Mouse (Mus musculus): ENCODE measurements around the gene Ccdc73. TPM values are rescaled to one million over a fixed set of nuclear protein-coding genes. Genes with fewer than 3 reads are reported as not detected.

Ccdc73 gene
- polyA plus RNA-seq, 2 experiments = 4.5 to 7.1 TPM

GRCm38 (mm10) chr2:105055529-105055928, 187.9 kb downstream of the Ccdc73 start:
- H3K9me3 ChIP-seq (ENCODE audit: control insufficient read depth, low read length) = no peaks in the 10 kb centered on the region
- H3K9ac ChIP-seq (ENCODE audit: low read depth, low read length, severe bottlenecking) = no peak overlapping the region
- ATAC-seq (ENCODE audit: low FRiP score, low read depth) (no peak), DNase-seq (ENCODE audit: low spot score) (no peak)
- H3K4me1 ChIP-seq (ENCODE audit: control insufficient read depth, insufficient read depth, low read length) = no peaks in the 10 kb centered on the region
- no peak overlapping the region for H3K4me3 ChIP-seq (replicated peaks; ENCODE audit: low read length)
- no peak overlapping the region for H3K27ac ChIP-seq (replicated peaks; ENCODE audit: low read depth, low read length)
- 75% methylated on average over 1 of the region's 1 CpGs for WGBS
- no peak overlapping the region for H3K4me2 ChIP-seq (replicated peaks; ENCODE audit: low read depth, low read length, severe bottlenecking)
- no peaks in the 10 kb centered on the region for H3K27me3 ChIP-seq (ENCODE audit: control insufficient read depth, insufficient read depth, low read length)
- H3K36me3 ChIP-seq (ENCODE audit: control insufficient read depth, insufficient read depth, low read length) = no peaks in the 10 kb centered on the region
- TF ChIP-seq POLR2A (IDR thresholded peaks at IDR 0.05; ENCODE audit: borderline replicate concordance, extremely low read depth, insufficient read depth, insufficient read length) = no peak

- no peak for TF ChIP-seq POLR2A (IDR thresholded peaks at IDR 0.05; ENCODE audit: borderline replicate concordance, extremely low read depth, insufficient read depth, insufficient read length)
- WGBS = 75% methylated on average over 7 of the region's 7 CpGs
- no peaks in the 10 kb centered on the region for H3K4me1 ChIP-seq (ENCODE audit: control insufficient read depth, insufficient read depth, low read length)
- DNase-seq (ENCODE audit: low spot score) = no peak
- no peaks in the 10 kb centered on the region for H3K27me3 ChIP-seq (ENCODE audit: control insufficient read depth, insufficient read depth, low read length)
- no peak for ATAC-seq (ENCODE audit: low FRiP score, low read depth)
- H3K4me2 ChIP-seq (replicated peaks; ENCODE audit: low read depth, low read length, severe bottlenecking) = no peak overlapping the region
- no peak overlapping the region for H3K9ac ChIP-seq (ENCODE audit: low read depth, low read length, severe bottlenecking)
- no peaks in the 10 kb centered on the region for H3K9me3 ChIP-seq (ENCODE audit: control insufficient read depth, low read length)
- H3K36me3 ChIP-seq (ENCODE audit: control insufficient read depth, insufficient read depth, low read length) = no peaks in the 10 kb centered on the region
- no peak overlapping the region for H3K4me3 ChIP-seq (replicated peaks; ENCODE audit: low read length)
- H3K27ac ChIP-seq (replicated peaks; ENCODE audit: low read depth, low read length) = no peak overlapping the region
Measured at GRCm38 (mm10) chr2:105058577-105059116, 191.0 kb downstream of the Ccdc73 start.

- Histone ChIP-seq H3K4me3 (replicated peaks; ENCODE audit: low read length) (no peak overlapping the region), H3K4me2 (replicated peaks; ENCODE audit: low read depth, low read length, severe bottlenecking) (no peak overlapping the region), H3K4me1 (ENCODE audit: control insufficient read depth, insufficient read depth, low read length) (no peaks in the 10 kb centered on the region), H3K9me3 (ENCODE audit: control insufficient read depth, low read length) (no peaks in the 10 kb centered on the region), H3K36me3 (ENCODE audit: control insufficient read depth, insufficient read depth, low read length) (no peaks in the 10 kb centered on the region), H3K27me3 (ENCODE audit: control insufficient read depth, insufficient read depth, low read length) (no peaks in the 10 kb centered on the region), H3K9ac (ENCODE audit: low read depth, low read length, severe bottlenecking) (no peak overlapping the region), H3K27ac (replicated peaks; ENCODE audit: low read depth, low read length) (no peak overlapping the region)
- WGBS = 47% methylated on average over 7 of the region's 7 CpGs
- TF ChIP-seq POLR2A (IDR thresholded peaks at IDR 0.05; ENCODE audit: borderline replicate concordance, extremely low read depth, insufficient read depth, insufficient read length) = no peak
- ATAC-seq (ENCODE audit: low FRiP score, low read depth) = no peak
- no peak for DNase-seq (ENCODE audit: low spot score)
Measured at GRCm38 (mm10) chr2:105062741-105063372, 195.3 kb downstream of the Ccdc73 start.

Other genes starting within 250 kb of the Ccdc73 start
- 16.7 and 22.5 TPM in 2 replicates for gene Tcp11l1, start 155.6 kb upstream of the Ccdc73 start, polyA plus RNA-seq (2012; rRNA removed)
- gene Tcp11l1, start 155.6 kb upstream of the Ccdc73 start, polyA plus RNA-seq (2014; fragmentation: Nextera tagmentation; extraction: Ambion mirVana) = 47.6 and 50.8 TPM in 2 replicates
- not detected in 2 replicates for gene Pin1rt1, start 151.4 kb upstream of the Ccdc73 start, polyA plus RNA-seq (2012; rRNA removed)
- 0.32 TPM in 1 of 2 replicates, not detected in the other for gene Pin1rt1, start 151.4 kb upstream of the Ccdc73 start, polyA plus RNA-seq (2014; fragmentation: Nextera tagmentation; extraction: Ambion mirVana)
- 3.8 and 4.8 TPM in 2 replicates for gene Depdc7, start 124.9 kb upstream of the Ccdc73 start, polyA plus RNA-seq (2012; rRNA removed)
- 5.8 and 6.7 TPM in 2 replicates for gene Depdc7, start 124.9 kb upstream of the Ccdc73 start, polyA plus RNA-seq (2014; fragmentation: Nextera tagmentation; extraction: Ambion mirVana)
- 19.0 and 19.1 TPM in 2 replicates for gene Qser1, start 51.0 kb upstream of the Ccdc73 start, polyA plus RNA-seq (2012; rRNA removed)
- gene Qser1, start 51.0 kb upstream of the Ccdc73 start, polyA plus RNA-seq (2014; fragmentation: Nextera tagmentation; extraction: Ambion mirVana) = 16.8 and 19.4 TPM in 2 replicates
- 1.3 and 1.4 TPM in 2 replicates for gene Prrg4, start 17.9 kb upstream of the Ccdc73 start, polyA plus RNA-seq (2012; rRNA removed)
- 3.8 and 4.3 TPM in 2 replicates for gene Prrg4, start 17.9 kb upstream of the Ccdc73 start, polyA plus RNA-seq (2014; fragmentation: Nextera tagmentation; extraction: Ambion mirVana)
- 109 and 145 TPM in 2 replicates for gene Eif3m, start 149.3 kb downstream of the Ccdc73 start, polyA plus RNA-seq (2012; rRNA removed)
- gene Eif3m, start 149.3 kb downstream of the Ccdc73 start, polyA plus RNA-seq (2014; fragmentation: Nextera tagmentation; extraction: Ambion mirVana) = 292 and 297 TPM in 2 replicates
- gene Gm11060, start 224.2 kb downstream of the Ccdc73 start, polyA plus RNA-seq (2012; rRNA removed) = not detected in 2 replicates
- gene Gm11060, start 224.2 kb downstream of the Ccdc73 start, polyA plus RNA-seq (2014; fragmentation: Nextera tagmentation; extraction: Ambion mirVana) = not detected in 2 replicates

All from limb, embryonic 14.5 days (tissue).